Mouse (Mus musculus) urinary bladder, postnatal 4 days (tissue): ENCODE data around the gene Orc6.
A peak's percentile ranks its signal among the peaks of the same experiment; 100 is the strongest.

Experiments
- DNase-seq, 2 experiments: peaks; one replicate each; pipeline ENCODE4 v3.0.0; 2021 to 2022; ENCODE audit warnings: low spot score in 2 of 2

Gene Orc6

GRCm38 (mm10) chr8:85299434-85300077 is at the start of gene Orc6, which contains the start of gene Vps35:
Gene Orc6 (plus strand): TSS chr8:85299632.
Gene Vps35 (minus strand): TSS chr8:85299802.
- DNase-seq = peak; percentile 92 to 96

GRCm38 (mm10) chr8:85286846-85287245 is 12.6 kb upstream of the Orc6 start:
- no peak for DNase-seq

GRCm38 (mm10) chr8:85298600-85299433 is 615 bp upstream of the Orc6 start:
- no peak for DNase-seq

GRCm38 (mm10) chr8:85301941-85302340 is 2.5 kb downstream of the Orc6 start:
- no peak for DNase-seq

- DNase-seq = no peak
Observed at GRCm38 (mm10) chr8:85302931-85303330, 3.5 kb downstream of the Orc6 start.

- DNase-seq = no peak
Observed at GRCm38 (mm10) chr8:85303531-85303930, 4.1 kb downstream of the Orc6 start.

GRCm38 (mm10) chr8:85308564-85308963 is 9.1 kb downstream of the Orc6 start:
- no peak for DNase-seq

- DNase-seq = no peak
Observed at GRCm38 (mm10) chr8:85311743-85312142, 12.3 kb downstream of the Orc6 start.

- DNase-seq = no peak
Observed at GRCm38 (mm10) chr8:85313036-85313435, 13.6 kb downstream of the Orc6 start.

GRCm38 (mm10) chr8:85318534-85318933 is 19.1 kb downstream of the Orc6 start:
- no peak for DNase-seq

- DNase-seq = peak in 1 of 2 experiments; percentile 21
Observed at GRCm38 (mm10) chr8:85321981-85322380, 22.5 kb downstream of the Orc6 start.

GRCm38 (mm10) chr8:85323084-85323483 is 23.7 kb downstream of the Orc6 start:
- DNase-seq = no peak

GRCm38 (mm10) chr8:85327036-85327435 is 27.6 kb downstream of the Orc6 start:
- no peak for DNase-seq

- DNase-seq = no peak
Observed at GRCm38 (mm10) chr8:85329506-85329905, 30.1 kb downstream of the Orc6 start.

GRCm38 (mm10) chr8:85335105-85335504 is 35.7 kb downstream of the Orc6 start:
- no peak for DNase-seq

- no peak for DNase-seq
Observed at GRCm38 (mm10) chr8:85336211-85336933, 36.9 kb downstream of the Orc6 start.

GRCm38 (mm10) chr8:85337681-85338080 is 38.2 kb downstream of the Orc6 start:
- no peak for DNase-seq

- no peak for DNase-seq
Observed at GRCm38 (mm10) chr8:85339871-85340573, 40.6 kb downstream of the Orc6 start.

- no peak for DNase-seq
Observed at GRCm38 (mm10) chr8:85353287-85353686, 53.9 kb downstream of the Orc6 start.
